Mouse (Mus musculus) right cerebral cortex, postnatal 25 days (tissue): Measurements from ENCODE around the gene Olfm2.

ENCODE experiments used
- DNase-seq: peaks from one replicate; pipeline ENCODE4 v3.0.0; 2022

The Olfm2 gene

GRCm38 (mm10) chr9:20745129-20745966 lies 801 bp downstream of the Olfm2 start:
- DNase-seq = no peak

GRCm38 (mm10) chr9:20743946-20744738 lies 2.0 kb downstream of the Olfm2 start:
- peak; percentile 54 for DNase-seq

GRCm38 (mm10) chr9:20740407-20740806 lies 5.7 kb downstream of the Olfm2 start:
- DNase-seq = peak; percentile 83

- DNase-seq = no peak
Observed at GRCm38 (mm10) chr9:20738251-20738999, 7.7 kb downstream of the Olfm2 start.

DNA sequence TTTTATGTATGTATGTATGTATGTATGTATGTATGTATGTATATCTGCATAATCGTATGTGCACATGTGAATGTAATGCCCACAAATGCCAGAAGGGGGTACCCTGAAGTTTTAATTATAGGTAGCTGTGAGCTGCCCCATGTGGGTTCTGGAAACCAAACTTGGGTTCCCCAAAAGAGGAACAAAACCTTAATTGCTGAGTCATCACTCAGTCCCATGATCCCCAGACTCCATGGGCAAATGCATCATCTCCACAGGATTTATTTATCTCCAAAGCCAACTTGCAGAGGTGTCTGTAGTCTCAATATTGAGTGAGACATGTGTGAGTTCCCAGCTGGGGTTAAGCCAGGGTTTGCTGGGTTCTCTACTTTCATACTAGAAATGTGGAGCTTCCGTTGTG lies 8.9 kb downstream of the Olfm2 start:
- no peak for DNase-seq

DNA sequence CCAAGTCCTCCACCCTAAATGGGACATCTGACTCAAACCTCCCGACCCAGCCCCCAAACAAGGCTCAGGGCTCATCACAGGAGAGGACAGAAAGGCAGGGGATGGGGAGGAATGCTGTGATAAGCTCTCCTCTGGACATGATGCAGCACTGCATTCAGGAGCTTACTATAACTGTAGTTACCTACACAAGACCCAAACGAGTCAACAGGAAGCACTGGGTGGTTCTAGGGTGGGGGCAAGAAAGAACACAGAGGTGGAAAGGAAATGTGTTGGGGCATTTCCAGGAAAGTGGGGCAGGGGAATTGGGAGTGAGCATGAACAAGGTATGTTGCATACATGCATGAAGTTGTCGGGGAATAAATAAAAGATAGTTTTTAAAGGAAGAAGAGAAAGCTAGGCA lies 11.5 kb downstream of the Olfm2 start:
- DNase-seq = no peak

- no peak for DNase-seq
Observed at GRCm38 (mm10) chr9:20731797-20732196, 14.4 kb downstream of the Olfm2 start.

DNA sequence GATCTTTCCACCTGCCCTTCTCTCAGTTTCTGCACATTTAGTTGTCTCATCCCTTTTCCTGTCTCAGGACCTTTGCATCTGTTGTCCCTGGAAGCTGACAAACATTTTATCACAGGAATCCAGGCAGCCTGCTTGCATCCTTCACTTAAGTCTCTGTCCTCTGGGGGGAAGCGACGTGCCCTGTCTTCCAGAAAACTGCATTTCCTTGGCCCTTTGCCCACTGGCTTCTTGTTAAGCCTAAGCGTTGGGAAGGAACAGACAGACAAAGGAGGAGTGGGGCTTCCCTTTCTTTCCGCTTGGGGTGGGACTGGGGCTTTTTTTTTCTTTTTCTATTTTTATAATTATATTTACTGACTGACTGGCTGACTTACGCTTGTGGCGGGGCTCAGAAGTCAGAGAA lies 16.7 kb downstream of the Olfm2 start:
- no peak for DNase-seq

GRCm38 (mm10) chr9:20727601-20728113 lies 18.5 kb downstream of the Olfm2 start:
- peak; percentile 63 for DNase-seq

DNA sequence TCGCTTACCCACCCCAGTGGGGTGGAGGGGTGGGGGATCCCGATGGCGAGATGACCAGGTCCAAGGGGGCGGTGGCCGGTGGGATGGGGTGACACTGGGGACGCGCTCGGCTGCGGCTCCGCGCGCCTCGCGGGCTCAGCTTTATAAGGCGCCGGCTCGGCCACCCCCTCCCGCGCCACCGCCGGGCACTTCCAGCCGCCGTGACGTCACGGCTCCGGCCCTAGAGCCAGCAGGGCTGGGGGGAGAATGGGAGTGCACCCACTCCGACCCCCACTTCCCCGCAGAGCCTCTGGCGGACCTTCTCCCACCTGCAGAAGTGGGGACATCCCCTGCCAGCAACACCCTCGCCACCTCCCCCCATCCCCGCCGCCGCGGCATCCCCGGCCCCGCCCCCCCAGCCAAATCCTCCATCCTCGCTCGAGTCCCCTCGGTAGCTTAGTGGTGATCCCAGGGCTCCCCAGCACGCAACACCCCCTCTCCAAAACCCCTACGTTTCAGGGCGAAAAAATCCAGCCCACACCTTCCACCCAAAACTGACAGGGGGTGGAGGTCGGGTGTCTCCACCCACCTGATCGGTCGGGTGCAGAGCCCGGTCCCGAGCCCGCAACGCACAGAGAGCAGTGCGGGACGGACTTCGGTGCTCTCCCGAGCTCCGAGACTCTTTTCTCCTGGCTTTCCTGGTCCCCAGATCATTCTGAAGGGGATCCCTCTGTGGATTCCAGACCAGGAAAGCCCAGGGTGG lies 19.1 kb downstream of the Olfm2 start:
- DNase-seq = peak; percentile 66

- DNase-seq = peak; percentile 55
Observed at GRCm38 (mm10) chr9:20726134-20726858, 19.9 kb downstream of the Olfm2 start.

GRCm38 (mm10) chr9:20721582-20721981 lies 24.6 kb downstream of the Olfm2 start:
- DNase-seq = no peak

DNA sequence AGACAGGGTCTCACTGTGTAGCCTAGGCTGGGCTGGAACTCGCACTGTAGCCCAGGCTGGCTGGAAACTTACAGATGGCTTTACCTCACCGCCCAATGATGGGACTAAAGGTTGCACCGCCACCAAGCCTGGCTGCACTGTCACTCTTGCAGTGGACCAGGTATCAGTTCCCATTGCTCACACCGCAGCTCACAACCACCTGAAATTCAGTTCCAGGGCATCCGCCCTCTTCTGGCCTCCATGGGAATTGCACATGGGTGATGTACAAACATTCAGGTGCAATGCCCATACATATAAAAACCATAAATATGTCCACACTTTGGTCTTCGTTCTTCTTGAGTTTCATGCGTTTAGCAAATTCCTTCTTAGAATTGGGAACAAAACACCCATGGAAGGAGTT lies 30.8 kb downstream of the Olfm2 start:
- DNase-seq = no peak

DNA sequence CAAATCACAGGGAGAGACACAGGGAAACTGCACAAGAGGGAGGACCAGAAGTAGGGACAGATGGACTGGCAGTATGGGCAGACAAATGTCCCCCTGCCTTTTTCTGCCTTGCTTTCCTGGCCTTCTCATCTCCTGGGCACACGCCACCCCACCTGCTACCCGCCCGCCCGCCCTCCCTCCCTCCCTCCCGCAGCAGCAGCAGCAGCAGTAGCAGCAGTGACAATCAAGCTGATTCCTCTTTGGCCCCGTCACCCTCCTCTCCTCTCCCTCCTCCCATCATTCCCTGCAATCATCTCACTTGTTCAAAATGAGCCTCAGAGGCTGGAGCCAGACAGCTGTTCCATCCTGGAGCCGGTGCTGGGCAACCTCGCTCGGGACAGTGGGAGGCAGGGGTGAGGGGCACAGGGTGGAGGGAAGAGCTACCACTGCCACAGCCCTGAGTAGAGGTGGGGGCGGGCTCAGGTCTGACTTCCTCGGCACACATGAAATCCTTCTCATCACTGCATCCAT lies 32.6 kb downstream of the Olfm2 start:
- DNase-seq = no peak

DNA sequence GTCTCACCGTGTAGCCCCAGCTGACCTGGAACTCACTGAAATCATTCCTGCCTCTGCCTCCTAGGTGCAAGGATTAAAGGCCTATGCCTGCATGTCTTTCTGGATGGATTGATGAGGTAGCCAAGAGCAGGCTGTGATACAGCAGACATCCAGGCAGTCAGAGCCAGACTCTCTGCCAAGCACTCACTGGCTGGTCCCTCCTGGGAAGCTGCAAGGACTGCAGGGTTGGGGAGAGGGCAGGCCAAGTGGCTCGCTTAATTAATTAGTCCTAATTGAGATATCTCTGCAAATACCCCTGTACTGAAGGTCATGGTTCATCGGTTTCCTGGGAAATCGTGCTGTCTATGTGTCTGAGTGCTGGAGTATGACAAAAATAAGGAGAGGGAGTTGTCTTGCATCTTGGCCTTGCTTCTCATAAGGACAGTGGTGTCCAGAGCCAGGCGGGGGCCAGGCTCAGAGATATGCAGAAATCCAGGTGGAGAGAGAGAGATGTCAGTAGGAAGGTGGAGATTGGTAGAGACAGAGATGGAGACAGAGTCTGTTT lies 33.1 kb downstream of the Olfm2 start:
- DNase-seq = no peak

DNA sequence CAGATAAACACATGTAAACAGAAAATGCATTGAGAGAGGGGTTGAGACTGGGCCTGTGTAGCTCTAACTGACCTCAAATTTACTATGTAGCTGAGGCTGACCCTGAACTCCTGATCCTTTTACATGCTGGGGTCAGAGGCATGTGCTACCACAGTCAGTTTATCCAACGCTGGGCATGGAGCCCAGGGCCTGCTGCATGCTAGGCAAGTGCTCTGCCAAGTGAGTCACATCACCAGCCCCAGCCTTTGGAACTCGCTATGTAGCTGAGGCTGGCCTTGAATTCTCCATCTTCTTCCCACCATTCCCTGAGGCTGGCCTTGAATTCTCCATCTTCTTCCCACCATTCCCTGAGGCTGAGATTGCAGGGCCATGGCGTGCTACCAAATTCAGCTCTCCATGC lies 35.7 kb downstream of the Olfm2 start:
- no peak for DNase-seq

DNA sequence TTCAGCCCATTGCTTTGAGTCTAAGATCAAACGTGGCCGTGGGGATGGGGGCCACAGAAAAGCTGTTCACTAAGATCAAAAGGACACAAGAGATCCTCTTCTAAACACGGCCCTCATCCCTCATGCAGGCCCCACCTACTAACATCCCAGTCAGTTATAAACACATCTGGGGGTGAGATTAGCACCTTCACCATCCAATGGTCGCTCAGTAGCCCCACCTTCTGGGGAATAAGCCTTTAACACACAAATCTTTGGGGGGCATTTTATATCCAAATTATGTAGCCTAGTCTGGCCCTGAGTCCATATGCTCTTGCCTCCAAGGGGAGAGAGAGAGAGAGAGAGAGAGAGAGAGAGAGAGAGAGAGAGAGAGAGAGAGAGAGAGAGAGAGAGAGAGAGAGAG lies 40.2 kb downstream of the Olfm2 start:
- no peak for DNase-seq

- DNase-seq = no peak
Observed at GRCm38 (mm10) chr9:20705420-20705819, 40.7 kb downstream of the Olfm2 start.

GRCm38 (mm10) chr9:20703832-20704380 lies 42.2 kb downstream of the Olfm2 start:
- no peak for DNase-seq

DNA sequence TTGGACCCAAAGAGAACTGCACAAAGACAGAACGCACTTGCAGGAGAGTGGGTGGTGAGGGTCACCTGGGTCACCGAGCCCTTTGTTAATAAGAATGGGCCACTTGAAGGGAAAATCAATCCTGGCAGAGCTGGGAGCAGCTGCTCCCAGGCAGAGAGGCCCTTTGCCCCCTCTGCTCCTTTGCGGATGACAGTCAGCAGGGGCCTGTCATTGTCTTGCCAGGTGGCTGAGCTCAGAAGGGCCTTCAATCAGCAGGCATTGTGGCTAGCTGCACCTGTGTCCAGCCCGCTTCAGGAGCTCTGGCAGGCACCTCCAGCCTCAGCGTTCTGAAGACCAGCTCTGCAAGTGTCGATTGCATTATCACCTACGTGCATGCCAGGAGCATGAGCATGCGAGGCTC lies 48.7 kb downstream of the Olfm2 start:
- DNase-seq = no peak
